Mouse (Mus musculus) MEL (cell line): ENCODE measurements around the gene Soga1. TPM values are rescaled to one million over a fixed set of nuclear protein-coding genes. Genes with fewer than 3 reads are reported as not detected.

Source experiments
- DNase-seq: peaks from one replicate; pipeline ENCODE4 v3.0.0; 2011; ENCODE audit warnings: low read depth, low spot score
- H3K27ac ChIP-seq: 2 replicates; pipeline ENCODE4 v1.5.1; 2012; ENCODE audit warnings: low read depth, mild to moderate bottlenecking, control low read depth, low read length, moderate library complexity; ENCODE audit not compliant: control insufficient read depth
- H3K27me3 ChIP-seq, 2 experiments: fragments of 150-350 bp in 1 of 2; sonication (generic) in 1 of 2; 2 replicates each; pipeline ENCODE4 v1.6.1; 2012; ENCODE audit warnings: low read length in 2 of 2, mild to moderate bottlenecking in 2 of 2, improper control_type of control experiment in 1 of 2, moderate library complexity in 1 of 2; ENCODE audit not compliant: insufficient read depth in 2 of 2, control insufficient read depth in 1 of 2
- H3K36me3 ChIP-seq, 2 experiments: 2 replicates each; pipeline ENCODE4 v1.6.1; 2012 to 2014; ENCODE audit warnings: low read length in 2 of 2, improper control_type of control experiment in 1 of 2, inconsistent platforms in 1 of 2, mild to moderate bottlenecking in 1 of 2; ENCODE audit not compliant: insufficient read depth in 2 of 2, control insufficient read depth in 1 of 2
- H3K4me1 ChIP-seq, 2 experiments: fragments of 150-350 bp in 1 of 2; sonication (generic) in 1 of 2; 2 replicates each; pipeline ENCODE4 v1.6.1; 2012; ENCODE audit warnings: low read length in 2 of 2, improper control_type of control experiment in 1 of 2, mild to moderate bottlenecking in 1 of 2; ENCODE audit not compliant: insufficient read depth in 2 of 2, control insufficient read depth in 1 of 2
- H3K4me3 ChIP-seq, 2 experiments: fragments of 150-350 bp in 1 of 2; sonication (generic) in 1 of 2; 2 replicates each; pipeline ENCODE4 v1.5.1; 2012; ENCODE audit warnings: low read depth in 2 of 2, low read length in 2 of 2, mild to moderate bottlenecking in 2 of 2, moderate library complexity in 2 of 2, control low read depth in 1 of 2, improper control_type of control experiment in 1 of 2; ENCODE audit not compliant: control insufficient read depth in 1 of 2, insufficient read depth in 1 of 2
- H3K79me2 ChIP-seq: 2 replicates; pipeline ENCODE4 v1.6.1; 2012; ENCODE audit warnings: mild to moderate bottlenecking, low read length, moderate library complexity; ENCODE audit not compliant: control insufficient read depth, poor library complexity, insufficient read depth
- H3K9ac ChIP-seq: 2 replicates; pipeline ENCODE4 v1.6.1; 2012; ENCODE audit warnings: low read depth, mild to moderate bottlenecking, control low read depth, low read length, moderate library complexity; ENCODE audit not compliant: control insufficient read depth, poor library complexity, severe bottlenecking
- H3K9me3 ChIP-seq: fragments of 150-350 bp; sonication (generic); replicated peaks from 2 replicates; pipeline ENCODE4 v1.6.1; 2012; ENCODE audit warnings: mild to moderate bottlenecking, low read length, improper control_type of control experiment, moderate library complexity; ENCODE audit not compliant: insufficient read depth
- BHLHE40 ChIP-seq: IDR thresholded peaks from 2 replicates; pipeline ENCODE4 v1.6.1; 2012; ENCODE audit warnings: low read depth, mild to moderate bottlenecking, inconsistent platforms, low read length, improper control_type of control experiment, borderline replicate concordance
- CHD1 ChIP-seq: IDR thresholded peaks from 2 replicates; pipeline ENCODE4 v1.6.1; 2012; ENCODE audit warnings: low read depth, mild to moderate bottlenecking, inconsistent platforms, low read length, improper control_type of control experiment
- CTCF ChIP-seq, 3 experiments: IDR thresholded peaks in 2 of 3; conservative IDR thresholded peaks in 1 of 3; 2 replicates each; pipeline ENCODE4 v1.5.1; 2011 to 2012; ENCODE audit warnings: low read length in 3 of 3, low read depth in 2 of 3, mild to moderate bottlenecking in 2 of 3, improper control_type of control experiment in 1 of 3, inconsistent platforms in 1 of 3, mixed read lengths in 1 of 3, moderate library complexity in 1 of 3; ENCODE audit not compliant: control insufficient read depth in 1 of 3, insufficient read depth in 1 of 3, poor library complexity in 1 of 3, severe bottlenecking in 1 of 3
- E2F4 ChIP-seq: IDR thresholded peaks from 2 replicates; pipeline ENCODE4 v1.6.1; 2011; ENCODE audit warnings: low read depth, low read length, improper control_type of control experiment, borderline replicate concordance
- ELF1 ChIP-seq: IDR thresholded peaks from 2 replicates; pipeline ENCODE4 v1.6.1; 2014; ENCODE audit warnings: low read depth, mild to moderate bottlenecking, inconsistent platforms, low read length, improper control_type of control experiment, moderate library complexity
- GABPA ChIP-seq: IDR thresholded peaks from 2 replicates; pipeline ENCODE4 v1.6.1; 2012; ENCODE audit warnings: low read depth, mild to moderate bottlenecking, inconsistent platforms, low read length, improper control_type of control experiment, moderate library complexity
- HCFC1 ChIP-seq: IDR thresholded peaks from 2 replicates; pipeline ENCODE4 v1.6.1; 2012; ENCODE audit warnings: low read depth, mild to moderate bottlenecking, inconsistent platforms, low read length, improper control_type of control experiment, moderate library complexity
- KAT2A ChIP-seq: conservative IDR thresholded peaks from 2 replicates; pipeline ENCODE4 v1.6.1; 2012; ENCODE audit warnings: low read depth, low read length, improper control_type of control experiment, inconsistent platforms
- MAFK ChIP-seq: IDR thresholded peaks from 2 replicates; pipeline ENCODE4 v1.6.1; 2011; ENCODE audit warnings: low read depth, mild to moderate bottlenecking, low read length, improper control_type of control experiment, borderline replicate concordance
- MAZ ChIP-seq: IDR thresholded peaks from 2 replicates; pipeline ENCODE4 v1.6.1; 2012; ENCODE audit warnings: low read depth, mild to moderate bottlenecking, inconsistent platforms, low read length, improper control_type of control experiment
- MEF2A ChIP-seq: IDR thresholded peaks from 2 replicates; pipeline ENCODE4 v1.6.1; 2014; ENCODE audit warnings: low read depth, mild to moderate bottlenecking, inconsistent platforms, low read length, improper control_type of control experiment; ENCODE audit not compliant: poor library complexity, insufficient replicate concordance, severe bottlenecking; ENCODE audit errors: extremely low read depth
- MXI1 ChIP-seq: IDR thresholded peaks from 2 replicates; pipeline ENCODE4 v1.6.1; 2011; ENCODE audit warnings: mild to moderate bottlenecking, low read depth, low read length, improper control_type of control experiment
- MYB ChIP-seq: IDR thresholded peaks from 2 replicates; pipeline ENCODE4 v1.6.1; 2011; ENCODE audit warnings: mild to moderate bottlenecking, low read depth, low read length, improper control_type of control experiment
- MYC ChIP-seq: IDR thresholded peaks from 2 replicates; pipeline ENCODE4 v1.6.1; 2011; ENCODE audit warnings: low read depth, mild to moderate bottlenecking, low read length, improper control_type of control experiment, moderate library complexity
- NELFE ChIP-seq: IDR thresholded peaks from 2 replicates; pipeline ENCODE4 v1.6.1; 2011; ENCODE audit warnings: low read depth, low read length, improper control_type of control experiment
- NRF1 ChIP-seq: IDR thresholded peaks from 2 replicates; pipeline ENCODE4 v1.6.1; 2014; ENCODE audit warnings: low read depth, mild to moderate bottlenecking, inconsistent platforms, low read length, improper control_type of control experiment, moderate library complexity; ENCODE audit not compliant: poor library complexity, insufficient read depth, severe bottlenecking
- POLR2A ChIP-seq, 2 experiments: IDR thresholded peaks; 2 replicates each; pipeline ENCODE4 v1.6.1; 2011 to 2012; ENCODE audit warnings: low read length in 2 of 2, mild to moderate bottlenecking in 2 of 2, control low read depth in 1 of 2, improper control_type of control experiment in 1 of 2, low read depth in 1 of 2, moderate library complexity in 1 of 2; ENCODE audit not compliant: control insufficient read depth in 1 of 2, insufficient read depth in 1 of 2, poor library complexity in 1 of 2
- POLR2AphosphoS2 ChIP-seq: IDR thresholded peaks from 2 replicates; pipeline ENCODE4 v1.6.1; 2011; ENCODE audit warnings: low read length, improper control_type of control experiment
- POLR2AphosphoS5 ChIP-seq: IDR thresholded peaks from 2 replicates; pipeline ENCODE4 v1.6.1; 2012; ENCODE audit warnings: low read depth, borderline replicate concordance, mild to moderate bottlenecking, inconsistent platforms, low read length, moderate library complexity, mixed read lengths
- RCOR1 ChIP-seq: IDR thresholded peaks from 2 replicates; pipeline ENCODE4 v1.6.1; 2012; ENCODE audit warnings: low read depth, mild to moderate bottlenecking, inconsistent platforms, low read length, improper control_type of control experiment
- SIN3A ChIP-seq: IDR thresholded peaks from 2 replicates; pipeline ENCODE4 v1.6.1; 2012; ENCODE audit warnings: low read length, improper control_type of control experiment, inconsistent platforms
- SMC3 ChIP-seq: IDR thresholded peaks from 2 replicates; pipeline ENCODE4 v1.6.1; 2011; ENCODE audit warnings: low read depth, low read length, improper control_type of control experiment
- TBP ChIP-seq: IDR thresholded peaks from 2 replicates; pipeline ENCODE4 v1.8.0; 2011; ENCODE audit warnings: low read depth, low read length, improper control_type of control experiment
- USF1 ChIP-seq: IDR thresholded peaks from 2 replicates; pipeline ENCODE4 v1.6.1; 2014; ENCODE audit warnings: low read depth, mild to moderate bottlenecking, inconsistent platforms, low read length, improper control_type of control experiment, moderate library complexity
- ZNF384 ChIP-seq: IDR thresholded peaks from 2 replicates; pipeline ENCODE4 v1.6.1; 2012; ENCODE audit warnings: low read depth, mild to moderate bottlenecking, inconsistent platforms, low read length, improper control_type of control experiment
- polyA plus RNA-seq, 2 experiments: library from polyadenylated mRNA; stranded (reverse) in 1 of 2; unstranded in 1 of 2; fragments of >175 nt in 1 of 2; fragments of >200 nt in 1 of 2; gene quantifications; 2 replicates each; pipeline versions ENCODE4 v1.2.1 to v1.2.4; 2012; ENCODE audit warnings: low replicate concordance in 2 of 2, low read depth in 1 of 2; ENCODE audit not compliant: insufficient read length in 2 of 2, insufficient read depth in 1 of 2, missing spikeins in 1 of 2
- total RNA-seq: library from RNA; depleted of rRNA; stranded (reverse); fragments of 300-350 nt; gene quantifications from 2 replicates; pipeline ENCODE4 v1.2.3, GENCODE M21; 2012

Soga1 gene
- total and polyA plus RNA-seq, 3 experiments, result 0.50 to 2.0 TPM; not detected in 1

DNA sequence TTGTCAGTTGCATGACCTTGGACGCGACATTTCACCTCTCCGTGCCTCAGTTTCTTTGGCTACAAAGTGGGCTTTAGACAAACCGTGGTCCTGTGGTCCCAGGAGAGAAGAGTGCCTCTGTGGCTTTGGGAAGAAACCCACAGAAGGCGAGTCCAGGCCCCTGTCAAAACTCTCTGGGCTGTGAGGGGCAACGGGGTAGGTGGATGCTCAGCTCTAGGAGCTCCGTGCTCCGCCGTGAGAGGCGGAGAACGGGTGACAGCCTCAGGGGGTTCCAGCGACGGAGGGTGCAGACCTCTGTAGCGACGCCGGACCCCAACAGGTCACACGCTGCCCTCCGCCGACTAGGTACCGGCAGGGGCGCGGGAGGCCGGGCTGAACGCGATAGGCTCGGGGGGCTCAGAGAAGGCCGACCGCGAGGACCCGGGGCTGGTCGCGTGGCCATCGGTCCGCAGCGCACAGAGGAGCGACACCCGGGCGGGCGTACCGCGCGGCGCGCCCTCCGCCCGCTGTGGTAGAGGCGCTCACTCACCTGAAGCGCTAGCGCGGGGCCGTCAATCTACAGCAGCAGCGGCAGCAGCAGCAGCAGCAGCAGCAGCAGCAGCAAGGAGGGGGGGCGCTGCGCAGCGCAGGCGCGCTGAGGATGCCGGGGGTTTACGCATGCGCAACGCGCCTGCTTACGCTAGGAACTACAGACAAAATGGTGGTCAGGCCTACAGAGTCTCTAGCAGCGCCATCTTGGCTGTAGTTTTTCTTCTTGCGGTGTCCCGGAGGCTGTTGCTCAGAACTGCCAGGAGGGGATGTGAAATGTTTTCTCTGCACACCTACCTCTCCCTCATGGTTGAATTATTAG, 87.4 kb downstream of the Soga1 start, which contains the start of gene Ndrg3:
TSS of gene Ndrg3 (minus strand) at position 587 of the 850 bp plus-strand sequence.
- peak; percentile 99 for DNase-seq
- peaks cover 7 to 10% of the 10 kb centered on the region in 2 experiments for H3K36me3 ChIP-seq
- no peaks in the 10 kb centered on the region; a peak in 1 of 4 replicates for H3K4me1 ChIP-seq
- no peaks in the 10 kb centered on the region for H3K27me3 ChIP-seq
- H3K9ac ChIP-seq, result peak within 1 kb of the TSS; percentile 86
- peaks cover 9% of the 10 kb centered on the region for H3K79me2 ChIP-seq
- H3K27ac ChIP-seq, result peak within 1 kb of the TSS; percentile 78
- peak within 1 kb of the TSS; percentile 80 to 82 for H3K4me3 ChIP-seq
- no peaks in the 10 kb centered on the region for H3K9me3 ChIP-seq
- TF ChIP-seq MAZ (peak; percentile 81; the same call in 1 of the 2 replicates), CTCF (IDR thresholded peaks at IDR 0.05 in 2 of 3, conservative IDR thresholded peaks at IDR 0.05 in 1 of 3; ENCODE audit: control insufficient read depth in 1 of 3, insufficient read depth in 1 of 3, low read depth in 2 of 3, low read length in 3 of 3, poor library complexity in 1 of 3, severe bottlenecking in 1 of 3) (peak; percentile 24 to 53 (median 35); a peak in 5 of 6 replicates), MXI1 (peak; percentile 75; the same call in 1 of the 2 replicates), NRF1 (peak; percentile 93), MEF2A (no peak), SMC3 (no peak), KAT2A (peak; percentile 76), MYB (no peak), POLR2A (IDR thresholded peaks at IDR 0.05; ENCODE audit: control insufficient read depth in 1 of 2, insufficient read depth in 1 of 2, low read depth in 1 of 2, low read length in 2 of 2, poor library complexity in 1 of 2) (peak; percentile 56 to 65; a peak in 3 of 4 replicates), SIN3A (peak; percentile 68), BHLHE40 (no peak), HCFC1 (peak; percentile 97), RCOR1 (peak; percentile 73), TBP (peak; percentile 72), NELFE (peak; percentile 53; the same call in 1 of the 2 replicates)

DNA sequence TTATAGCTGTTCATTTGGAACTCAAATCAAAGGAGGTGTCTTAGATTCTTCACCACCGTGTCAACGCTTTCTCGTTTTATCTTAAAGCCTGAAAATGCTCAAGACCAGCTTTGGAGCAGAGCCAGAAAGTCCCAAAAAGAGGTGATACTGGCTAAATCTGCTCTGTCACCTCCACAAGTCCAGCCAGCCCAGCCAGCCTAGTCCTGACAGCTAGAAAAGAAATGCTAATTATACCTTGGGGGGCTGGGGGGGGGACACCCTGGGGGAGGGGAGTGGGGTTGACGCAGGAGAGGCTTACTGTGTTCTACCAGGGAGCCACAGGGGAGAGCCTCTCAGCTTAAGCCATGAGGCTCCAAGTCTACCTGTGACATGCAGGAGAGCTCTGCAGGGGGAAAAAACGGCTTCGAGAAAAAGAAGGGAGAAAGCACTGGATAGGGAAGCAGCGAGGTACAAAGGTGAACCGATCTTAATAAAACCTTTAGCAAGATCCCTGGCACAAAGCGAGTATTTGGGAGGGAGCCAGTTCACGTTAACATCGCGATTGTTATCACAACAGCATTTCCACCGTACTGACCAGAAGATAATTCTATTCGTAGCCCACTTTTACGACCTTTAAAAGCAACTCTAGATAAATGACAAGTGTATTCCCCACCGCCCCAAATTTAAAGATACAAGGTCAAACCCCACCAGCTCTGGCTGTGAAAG, 88.2 kb downstream of the Soga1 start:
- Histone ChIP-seq H3K36me3 (peaks cover 5 to 10% of the 10 kb centered on the region in 2 experiments; a peak in 3 of 4 replicates), H3K79me2 (peaks cover 11% of the 10 kb centered on the region), H3K4me1 (no peaks in the 10 kb centered on the region; a peak in 1 of 4 replicates), H3K9me3 (no peaks in the 10 kb centered on the region), H3K9ac (peak overlapping the region; percentile 86), H3K27ac (no peak overlapping the region), H3K27me3 (no peaks in the 10 kb centered on the region), H3K4me3 (peak overlapping the region; percentile 80 to 82)
- DNase-seq, result peak; percentile 64
- TF ChIP-seq CHD1, result no peak
- TF ChIP-seq TBP, result no peak
- no peak for TF ChIP-seq SMC3
- no peak for TF ChIP-seq NRF1
- TF ChIP-seq E2F4, result no peak
- TF ChIP-seq NELFE, result no peak
- TF ChIP-seq GABPA, result no peak
- TF ChIP-seq POLR2A (IDR thresholded peaks at IDR 0.05; ENCODE audit: control insufficient read depth in 1 of 2, insufficient read depth in 1 of 2, low read depth in 1 of 2, low read length in 2 of 2, poor library complexity in 1 of 2), result no peak
- TF ChIP-seq MYC, result no peak
- no peak for TF ChIP-seq MAFK
- TF ChIP-seq MXI1, result peak; percentile 56; the same call in 1 of the 2 replicates
- TF ChIP-seq POLR2AphosphoS2, result no peak
- TF ChIP-seq ZNF384, result peak; percentile 32; the same call in 1 of the 2 replicates
- no peak for TF ChIP-seq MEF2A
- TF ChIP-seq USF1, result no peak
- no peak for TF ChIP-seq BHLHE40
- TF ChIP-seq POLR2AphosphoS5, result no peak
- TF ChIP-seq SIN3A, result peak; percentile 30; the same call in 1 of the 2 replicates
- peak; percentile 89 for TF ChIP-seq RCOR1
- no peak for TF ChIP-seq ELF1
